Mouse (Mus musculus) urinary bladder, postnatal 25 days (tissue): ENCODE measurements at regions not wholly inside any gene's neighbourhood (a gene's known extent, or its start where the extent isn't known, plus 50 kb on each side); places are given as distances from the start of the nearest gene placed in this dataset.
A peak's percentile ranks its signal among the peaks of the same experiment; 100 is the strongest.

Source experiments
- DNase-seq: peaks from one replicate; pipeline ENCODE4 v3.0.0; 2022; ENCODE audit warnings: low spot score

DNA sequence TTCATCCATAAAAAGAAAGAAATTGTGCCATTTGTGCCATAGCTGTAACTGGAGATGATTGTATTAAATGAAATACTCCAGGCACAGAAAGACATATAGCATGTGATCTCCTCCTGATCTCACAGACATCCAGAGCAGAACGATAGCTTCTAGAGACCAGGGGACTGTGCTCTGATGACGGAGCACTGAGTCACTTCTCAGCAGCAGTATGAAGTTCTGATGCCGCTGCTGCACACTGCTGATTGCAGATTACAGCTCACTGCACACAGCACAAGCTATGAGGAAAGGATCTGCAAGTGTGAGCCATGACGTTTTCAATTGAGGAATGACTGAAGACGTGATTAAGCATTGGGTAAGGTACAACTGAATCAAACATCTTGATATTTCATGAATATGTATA, 190.6 kb upstream of the Adamts9 start:
- DNase-seq = no peak

DNA sequence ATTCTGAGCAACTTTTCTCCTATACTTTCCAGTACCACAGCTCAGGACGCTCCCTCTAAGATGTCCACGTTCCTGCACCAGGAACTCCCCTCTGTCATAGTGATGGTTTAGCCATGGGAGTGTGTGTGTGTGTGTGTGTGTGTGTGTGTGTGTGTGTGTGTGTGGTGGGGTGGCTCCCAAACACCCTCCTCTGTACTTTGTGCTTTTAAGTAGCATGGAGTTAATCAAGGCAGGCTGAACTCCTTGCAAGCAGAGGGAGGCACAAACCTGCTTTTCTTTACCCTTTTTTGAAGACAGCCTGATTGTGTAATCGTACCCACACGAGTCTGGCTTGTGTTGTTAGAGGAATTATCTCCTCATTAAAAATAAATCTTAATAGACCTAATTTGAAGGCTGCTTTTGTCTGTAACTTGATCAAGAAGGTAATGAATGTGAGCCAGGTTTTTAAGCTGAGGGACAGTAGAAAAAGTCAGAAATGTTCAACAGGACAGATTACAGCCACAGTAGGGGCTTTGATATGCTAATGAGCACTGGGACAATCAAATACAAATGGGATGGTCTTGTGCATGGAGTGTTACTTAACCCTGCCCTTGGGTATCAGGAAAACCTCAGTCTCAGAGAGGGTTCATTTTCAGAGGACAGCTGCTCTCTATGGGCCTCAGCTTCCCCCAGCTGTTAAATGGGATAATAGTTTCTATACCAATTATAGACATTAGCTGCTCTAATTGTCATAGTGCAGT, 187.8 kb upstream of the Adamts9 start:
- no peak for DNase-seq

DNA sequence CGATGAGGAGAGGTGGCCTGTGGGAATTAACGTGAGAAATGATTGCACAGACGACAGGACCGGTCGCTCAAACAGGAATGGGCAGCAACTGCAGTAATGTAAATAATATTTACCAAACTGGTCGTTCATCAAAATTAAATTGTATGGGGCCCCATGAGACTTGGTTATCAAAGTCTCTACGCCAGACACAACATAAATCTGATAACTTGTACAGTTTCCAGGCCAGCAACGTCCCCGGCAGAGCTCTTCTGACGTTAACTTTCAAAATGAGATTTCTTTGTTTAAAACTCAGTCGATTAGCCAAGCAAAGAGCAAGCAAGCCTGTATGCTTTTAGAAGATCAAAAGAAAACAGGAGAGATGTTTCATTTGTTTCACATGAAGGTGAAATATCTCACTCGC, 176.2 kb upstream of the Adamts9 start:
- no peak for DNase-seq

DNA sequence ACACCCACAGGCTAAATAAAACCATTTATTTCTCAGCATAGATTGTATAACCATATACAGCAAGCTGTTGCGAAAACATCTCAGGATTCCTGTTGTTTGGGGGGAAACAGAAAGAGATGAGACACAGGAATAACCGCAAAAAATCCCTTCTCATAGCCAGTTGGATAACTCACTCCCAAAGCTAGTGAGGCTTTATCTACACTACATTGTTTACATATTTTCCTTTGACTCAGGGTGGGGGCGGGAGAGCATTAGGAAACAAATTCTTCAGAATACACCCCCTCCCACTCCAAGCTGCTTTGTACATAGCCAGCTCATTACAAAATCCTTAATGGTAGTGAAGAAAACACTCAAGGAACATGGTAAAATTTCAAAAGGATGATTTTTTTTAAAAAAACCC, 170.1 kb upstream of the Adamts9 start:
- no peak for DNase-seq

DNA sequence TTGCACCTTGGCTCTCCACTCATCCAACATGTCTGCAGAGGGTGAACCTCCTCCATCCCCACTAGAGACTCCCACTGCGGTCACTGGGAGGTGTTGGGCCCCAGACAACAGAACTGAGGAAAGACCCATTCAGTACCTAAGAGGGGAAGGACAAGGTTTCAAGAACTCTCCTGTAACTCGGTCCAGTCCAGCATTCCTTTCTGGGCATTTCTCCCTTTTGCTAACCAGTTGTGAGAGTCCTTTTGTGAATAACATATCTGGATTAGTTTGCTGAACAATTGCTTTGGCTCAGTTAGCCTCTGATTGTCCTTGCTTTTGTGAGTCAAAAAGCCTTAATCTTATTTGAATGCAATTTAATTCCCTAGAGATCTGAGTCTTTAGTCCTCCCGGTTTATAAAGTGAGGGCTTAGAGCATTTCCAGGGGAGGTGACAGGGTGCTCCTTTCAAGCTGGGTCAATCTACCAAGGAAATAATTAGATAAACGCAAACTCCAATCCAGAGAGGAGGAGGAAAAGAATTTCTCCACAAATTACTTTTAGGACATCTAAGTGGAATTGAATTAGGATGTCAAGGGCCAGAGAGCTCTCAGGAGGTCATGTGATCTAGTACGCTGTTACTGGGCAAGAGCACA, 151.6 kb upstream of the Adamts9 start:
- no peak for DNase-seq

DNA sequence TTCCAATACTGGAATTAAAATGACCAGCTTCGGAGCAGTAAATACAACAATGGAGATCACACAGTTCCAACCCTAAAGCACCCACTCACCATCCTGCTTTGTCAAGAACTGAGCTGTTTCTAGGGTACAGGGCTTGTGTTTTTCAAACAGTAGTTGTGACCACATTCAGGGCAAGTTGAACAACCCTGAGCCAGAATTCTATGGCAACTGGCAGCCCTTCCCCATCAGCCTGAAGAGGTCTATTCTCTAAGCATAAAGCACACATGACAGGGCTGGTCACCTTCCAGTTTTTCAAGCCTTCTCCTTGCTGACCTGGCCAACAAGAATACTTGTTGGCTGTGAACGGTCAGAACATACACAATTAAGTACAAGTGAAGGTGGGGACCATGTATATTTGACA, 150.5 kb upstream of the Adamts9 start:
- no peak for DNase-seq

DNA sequence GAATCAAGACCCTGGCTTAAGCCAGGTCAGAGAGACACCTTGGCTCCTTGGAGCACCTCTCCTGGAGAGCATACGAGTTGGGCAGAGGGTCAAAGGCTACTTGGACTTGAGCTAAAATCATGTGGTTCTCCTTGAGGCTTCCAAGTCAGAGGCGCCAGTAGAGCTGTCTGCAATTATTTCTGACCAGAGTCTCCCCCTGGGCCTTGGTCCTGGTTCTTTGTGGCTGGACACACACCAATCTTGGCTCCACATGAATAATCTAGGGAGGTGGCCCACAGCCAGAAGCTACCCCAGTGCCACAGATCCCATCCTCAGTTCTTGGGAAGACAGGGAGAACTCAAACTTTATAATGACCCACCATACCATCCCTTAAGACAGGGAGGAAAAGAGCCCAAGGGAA, 144.0 kb upstream of the Adamts9 start:
- DNase-seq = no peak

DNA sequence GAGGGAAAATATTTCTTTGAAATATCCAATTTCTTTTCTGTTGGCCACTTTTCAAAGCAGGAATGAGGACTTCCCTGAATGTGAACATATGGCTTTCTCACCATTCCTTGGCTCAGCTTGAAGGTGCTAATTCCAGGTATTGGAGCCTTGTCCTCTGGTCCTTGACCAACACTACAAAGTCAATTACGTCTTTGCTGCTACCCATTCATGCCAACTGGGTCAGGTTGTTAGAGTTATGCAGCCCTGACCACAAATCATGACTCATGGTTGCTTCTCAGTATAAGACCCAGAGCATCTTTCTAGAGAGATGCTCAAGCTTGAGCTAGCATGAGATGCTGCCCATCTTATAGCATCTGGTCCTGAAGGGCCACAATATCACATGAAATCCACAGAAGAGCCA, 141.0 kb upstream of the Adamts9 start:
- DNase-seq = no peak

DNA sequence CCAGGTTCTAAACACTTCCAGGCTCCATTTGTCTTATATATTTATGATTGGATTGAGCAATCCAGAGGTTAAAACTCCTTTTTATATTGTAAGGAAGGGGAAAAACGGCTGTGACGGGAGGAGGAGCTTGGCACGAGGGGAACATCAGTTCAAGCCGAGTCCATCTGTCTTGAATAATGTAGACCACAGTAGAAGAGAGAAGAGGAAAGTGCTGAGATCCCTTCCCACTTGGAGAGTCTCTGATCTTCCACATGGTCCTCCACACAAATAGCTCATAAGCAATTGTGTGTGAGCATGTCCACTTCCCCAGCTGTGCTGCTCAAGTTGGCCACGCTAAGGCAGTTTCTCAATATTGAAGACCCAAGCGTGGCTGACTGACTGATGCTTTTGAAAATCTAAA, 140.4 kb upstream of the Adamts9 start:
- no peak for DNase-seq

DNA sequence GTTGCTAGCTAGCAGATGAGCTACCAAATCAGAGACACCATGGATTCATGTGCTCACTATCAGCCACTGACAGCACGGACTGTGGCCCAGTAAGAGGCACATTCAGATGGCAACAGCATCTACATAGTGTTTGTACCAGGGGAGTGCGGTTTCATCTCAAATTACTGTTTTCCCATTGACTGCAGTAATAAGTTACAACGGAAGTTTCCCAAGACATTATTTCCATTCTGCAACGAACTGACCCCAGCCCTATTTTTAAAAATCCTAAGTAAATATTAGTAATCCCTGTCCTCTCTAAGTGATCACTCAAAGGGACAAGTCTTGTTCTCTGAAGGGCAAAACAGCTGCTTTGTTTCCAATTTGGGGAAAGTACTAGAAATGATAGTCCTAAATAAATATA, 138.9 kb upstream of the Adamts9 start:
- no peak for DNase-seq

DNA sequence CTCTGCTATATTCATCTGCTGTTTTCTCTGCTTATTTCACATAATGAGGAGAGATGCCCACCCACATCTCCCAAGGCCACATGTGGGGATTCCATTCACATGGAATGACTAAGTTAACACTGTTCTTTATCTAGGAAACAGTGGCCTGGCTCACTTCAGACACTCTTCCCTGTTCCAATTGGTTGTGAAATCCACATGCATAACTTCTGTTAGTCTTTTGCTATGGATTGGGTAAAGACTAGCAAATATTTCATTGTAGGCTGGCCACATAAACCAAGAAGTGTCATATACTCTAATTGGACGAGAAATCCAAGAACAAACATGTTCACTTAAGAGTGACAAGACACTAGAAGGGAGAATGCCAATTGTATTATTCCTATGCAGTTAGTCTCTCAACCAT, 133.4 kb upstream of the Adamts9 start:
- no peak for DNase-seq

DNA sequence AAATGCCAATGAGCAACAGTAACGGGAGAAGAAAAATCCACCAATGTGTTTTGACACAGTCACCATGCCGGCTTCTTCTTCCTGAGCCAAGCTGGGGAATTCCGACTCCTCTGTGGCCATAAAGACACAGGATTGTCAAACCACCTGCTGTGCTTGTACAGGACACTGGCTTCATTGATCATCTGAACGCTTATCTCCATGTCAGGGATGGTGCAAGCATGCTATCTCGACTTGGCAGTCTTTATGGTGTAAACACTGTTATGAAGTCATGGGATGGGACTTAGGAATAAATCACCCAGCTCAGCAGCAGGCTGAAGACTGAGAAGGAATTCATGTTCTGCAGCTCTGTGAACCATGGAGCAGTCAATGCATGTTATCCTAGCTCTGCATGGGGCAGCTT, 132.6 kb upstream of the Adamts9 start:
- no peak for DNase-seq

DNA sequence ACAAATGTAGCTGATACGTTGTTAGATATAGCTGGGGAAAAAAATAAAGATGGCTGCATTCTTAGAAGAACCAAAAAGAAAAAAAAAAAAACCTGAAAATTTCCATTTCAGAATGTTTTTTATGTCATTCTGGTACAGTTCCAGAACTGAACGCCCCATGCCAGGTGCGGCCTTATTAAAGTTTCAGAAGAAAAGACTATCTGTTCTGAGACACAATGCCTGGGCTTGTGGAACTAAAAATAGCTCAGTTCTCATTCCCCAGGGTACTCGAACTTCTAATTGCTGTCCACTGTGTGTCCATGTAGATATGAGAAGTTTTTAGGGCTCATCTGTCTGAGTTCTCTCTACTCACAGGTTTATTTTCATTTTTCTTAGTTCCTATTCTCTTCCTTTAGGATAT, 131.7 kb upstream of the Adamts9 start:
- DNase-seq = no peak

DNA sequence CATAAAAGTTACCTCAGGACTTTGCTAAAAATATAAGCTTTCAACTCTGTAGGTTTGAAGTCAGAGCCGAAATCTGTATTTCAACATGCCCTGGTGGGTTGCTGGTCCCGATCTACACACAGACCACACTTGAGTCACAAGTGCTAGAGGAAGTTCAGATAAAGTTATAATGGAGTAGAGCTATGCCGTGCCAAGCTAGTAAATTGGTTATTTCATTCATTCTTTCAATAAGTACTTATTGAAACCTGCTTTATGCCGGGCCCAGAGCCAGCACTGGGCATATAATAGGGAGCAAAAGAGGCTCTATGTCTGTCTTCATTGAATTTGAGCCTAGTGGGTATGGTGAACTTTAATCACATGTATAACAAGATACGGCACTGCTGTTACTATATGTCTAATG, 127.6 kb upstream of the Adamts9 start:
- no peak for DNase-seq

DNA sequence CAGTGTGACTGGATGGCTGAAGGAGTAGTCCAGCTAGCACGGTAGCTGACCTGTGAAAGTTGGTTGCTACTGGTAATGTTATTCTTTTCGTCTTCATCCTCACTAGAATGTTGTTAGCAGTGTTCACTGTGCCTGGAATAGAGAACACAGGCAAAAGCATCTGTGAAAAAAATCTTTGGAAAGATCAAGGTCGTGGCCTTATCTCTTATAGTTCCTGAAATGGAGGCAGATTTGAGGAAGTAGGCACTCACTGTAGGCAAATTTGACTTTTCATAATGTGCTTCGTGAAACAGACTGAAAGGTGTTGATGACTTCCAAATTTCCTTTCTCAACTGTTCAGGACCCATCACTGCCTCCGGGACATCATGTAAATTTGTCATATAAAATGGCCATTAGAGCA, 124.5 kb upstream of the Adamts9 start:
- DNase-seq = no peak

DNA sequence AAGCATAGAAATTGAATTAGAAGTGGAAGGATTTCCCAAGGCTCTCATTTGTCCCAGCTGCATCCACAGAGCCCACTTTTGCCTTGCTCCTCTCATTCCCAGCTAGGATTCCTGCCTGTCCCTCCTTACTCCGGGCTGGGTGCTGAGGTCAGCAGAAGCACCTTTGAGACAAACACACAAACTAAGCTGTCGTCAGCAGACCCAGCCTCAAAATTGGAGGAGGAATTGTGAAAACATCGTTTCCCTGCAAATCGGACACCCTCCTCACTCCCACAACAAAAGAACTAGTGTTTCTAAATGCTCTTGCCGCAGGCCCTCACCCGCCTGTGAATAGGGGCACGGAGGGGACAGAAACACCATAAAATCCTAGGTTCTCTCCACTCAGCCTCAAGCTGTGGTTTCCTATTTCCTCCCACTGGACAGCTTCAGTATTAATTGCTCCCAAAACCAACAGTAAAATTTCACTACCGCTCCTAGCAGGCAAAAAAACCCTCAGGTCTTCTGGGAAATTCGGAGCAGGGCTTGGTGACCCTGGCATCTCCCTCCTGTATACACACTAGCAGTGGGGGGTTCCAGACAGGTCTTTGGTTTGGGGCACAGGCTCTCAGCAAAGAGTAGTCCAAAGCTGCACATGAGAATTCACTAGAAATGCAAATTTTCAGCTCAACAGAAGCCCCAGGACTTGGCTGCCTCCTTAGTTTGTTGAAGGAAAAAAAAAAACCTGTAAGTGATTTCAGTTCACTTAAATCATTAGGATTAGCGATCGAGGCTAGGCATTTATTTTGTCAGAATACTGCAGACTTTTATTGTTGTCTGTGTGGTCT, 123.5 kb upstream of the Adamts9 start:
- DNase-seq = no peak

DNA sequence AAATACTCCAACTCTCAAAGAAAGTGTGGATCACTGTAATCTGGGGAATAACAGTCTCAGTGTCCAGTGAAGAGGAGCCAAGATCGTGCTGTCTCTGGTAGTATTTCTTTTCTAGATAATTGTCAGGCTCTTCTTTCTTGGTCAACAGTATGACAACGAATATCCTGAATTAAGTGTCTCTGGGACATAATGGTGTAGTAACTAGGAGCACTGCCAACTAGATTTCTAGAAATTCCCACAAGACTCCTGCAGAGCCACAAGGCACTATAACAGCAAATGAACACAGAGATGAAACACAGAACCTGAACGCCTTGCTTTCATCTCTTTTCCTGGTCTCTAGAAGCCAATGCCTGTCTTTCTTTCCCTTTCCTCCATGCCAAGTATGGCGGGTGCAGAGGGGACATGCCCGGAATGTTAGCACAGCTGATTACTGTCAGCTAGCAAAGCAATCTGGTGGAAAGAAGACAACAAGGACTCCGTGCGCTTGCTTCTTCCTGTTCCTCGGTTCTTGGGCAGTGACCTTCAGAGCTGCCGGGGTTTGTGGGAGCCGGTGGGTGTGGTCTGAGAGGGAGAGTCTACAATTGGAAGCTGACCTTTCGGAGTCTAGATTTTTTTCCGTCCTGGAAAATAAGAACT, 122.7 kb upstream of the Adamts9 start:
- peak; percentile 12 for DNase-seq

DNA sequence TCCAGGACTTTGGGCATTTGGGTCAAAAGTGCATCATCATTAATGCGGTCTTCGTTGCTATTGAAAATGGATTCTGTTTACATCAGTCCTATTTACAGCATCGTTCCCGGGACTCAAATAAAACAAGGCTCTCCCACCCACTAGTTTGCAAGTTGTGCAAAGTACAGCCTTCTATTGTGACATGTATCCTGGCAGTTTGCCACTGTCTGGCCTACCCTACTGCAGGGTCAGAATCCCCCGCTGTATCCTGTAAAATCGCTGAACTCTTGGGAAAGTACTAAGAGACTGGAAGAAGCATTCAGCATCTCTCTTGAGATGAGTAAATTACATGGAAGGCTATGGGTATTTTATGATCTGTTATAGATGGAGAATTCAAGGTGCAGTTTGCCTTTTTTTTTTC, 122.1 kb upstream of the Adamts9 start:
- no peak for DNase-seq

DNA sequence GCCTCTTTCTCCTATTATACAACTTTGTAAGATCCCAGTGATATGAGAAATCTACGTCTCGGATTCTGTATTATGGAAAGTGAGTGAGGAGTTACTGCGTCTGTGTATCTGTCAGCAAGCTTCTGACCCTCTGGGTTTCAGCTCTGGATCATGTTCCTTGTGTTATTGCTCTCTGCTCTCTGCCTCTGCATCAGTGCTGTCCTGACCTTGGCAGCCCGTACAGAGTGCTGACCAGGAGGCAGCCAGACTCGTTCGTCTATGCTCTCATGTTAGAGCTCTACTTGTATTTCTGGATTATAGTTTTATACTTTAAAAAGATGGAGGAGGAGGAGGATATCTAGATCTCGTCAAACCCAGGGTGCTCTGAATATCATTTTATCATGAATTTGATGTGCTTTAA, 121.1 kb upstream of the Adamts9 start:
- DNase-seq = no peak

DNA sequence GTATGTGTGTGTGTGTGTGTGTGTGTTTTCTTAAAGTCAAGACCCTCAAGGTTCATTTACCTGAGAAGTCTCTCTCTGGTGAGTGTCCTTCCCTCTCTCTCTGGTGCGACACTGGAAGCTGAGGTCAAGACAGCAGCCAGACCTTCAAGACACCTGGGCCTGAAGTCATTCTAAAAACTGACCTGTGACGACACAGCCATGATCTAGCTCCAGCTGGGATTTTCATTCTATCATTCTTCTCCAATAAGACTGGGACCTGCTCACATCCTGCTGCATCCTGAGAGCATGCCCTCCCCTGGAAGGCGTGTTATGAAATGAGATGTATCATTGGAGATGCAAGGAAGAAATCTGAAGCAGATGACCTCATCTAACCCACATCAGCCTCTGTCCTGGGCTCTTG, 118.4 kb upstream of the Adamts9 start:
- no peak for DNase-seq

DNA sequence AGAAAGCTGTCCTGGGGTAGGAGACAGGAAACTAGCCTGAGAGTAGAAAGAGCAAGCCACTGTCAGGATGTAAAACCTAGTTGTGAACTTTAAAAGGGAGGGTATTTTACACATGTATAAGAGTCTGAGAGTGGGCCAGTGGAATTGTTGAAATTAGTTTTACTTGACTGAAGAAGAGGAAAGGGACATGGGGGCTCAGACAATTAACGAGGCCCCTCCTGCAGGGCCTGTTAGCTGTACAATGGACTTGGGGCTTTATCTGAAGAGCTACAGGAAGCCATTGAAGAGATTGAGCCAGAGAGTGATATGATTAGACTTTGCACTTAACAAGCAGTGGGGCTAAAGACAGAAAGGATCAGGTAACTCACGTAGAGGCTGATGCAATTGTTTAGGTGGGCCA, 102.2 kb upstream of the Adamts9 start:
- no peak for DNase-seq

DNA sequence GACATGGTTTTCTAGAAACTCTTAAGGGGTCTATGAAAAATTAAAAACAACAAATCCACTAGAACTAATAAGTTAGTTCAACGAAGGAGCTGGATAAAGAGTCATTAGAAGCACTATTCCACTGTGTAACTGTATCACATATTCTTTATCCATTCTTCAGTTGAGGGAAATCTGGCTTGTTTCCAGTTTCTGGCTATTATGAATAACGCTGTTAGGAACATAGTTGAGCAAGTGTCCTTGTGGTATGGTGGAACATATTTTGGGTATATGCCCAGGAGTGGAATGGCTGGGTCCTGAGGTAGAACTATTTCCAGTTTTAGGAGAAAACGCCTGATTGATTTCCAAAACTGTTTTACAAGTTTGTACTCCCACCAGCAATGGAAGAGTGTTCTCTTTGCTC, 97.7 kb upstream of the Adamts9 start:
- no peak for DNase-seq

DNA sequence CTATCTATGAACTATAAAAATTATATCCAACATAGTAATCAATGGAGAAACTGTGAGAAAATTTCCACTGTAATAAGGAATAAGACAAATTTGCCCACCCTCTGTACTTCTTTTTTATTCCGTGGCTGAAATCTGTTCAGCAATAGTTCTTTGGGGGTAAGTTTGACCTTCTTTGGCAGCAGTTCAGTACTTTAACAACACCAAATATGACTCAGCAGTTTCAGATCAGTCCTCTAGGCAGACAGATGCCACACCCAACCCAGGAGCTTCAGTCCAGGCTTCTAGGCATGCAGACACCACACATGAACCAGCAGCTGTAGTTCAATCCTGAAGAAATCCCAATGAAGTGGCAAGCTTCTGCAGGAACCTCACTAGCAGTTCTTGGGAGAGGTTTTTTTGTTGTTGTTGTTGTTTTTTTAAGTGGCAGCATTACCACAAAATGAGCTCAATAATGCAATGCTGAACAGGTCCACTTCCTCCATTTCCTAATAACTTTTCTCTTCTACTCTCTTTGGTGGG, 88.6 kb upstream of the Adamts9 start:
- no peak for DNase-seq
